Mouse (Mus musculus): ENCODE measurements around the gene Riox1. TPM values are rescaled to one million over a fixed set of nuclear protein-coding genes. Genes with fewer than 3 reads are reported as not detected.
A peak's percentile ranks its signal among the peaks of the same experiment; 100 is the strongest.

Gene Riox1
- polyA plus RNA-seq, 1 experiment: 17.7 TPM

GRCm38 (mm10) chr12:83947260-83947811 lies 3.1 kb upstream of the Riox1 start:
- TF ChIP-seq POLR2A (IDR thresholded peaks at IDR 0.05; ENCODE audit: low read depth, low read length) (no peak), CTCF (IDR thresholded peaks at IDR 0.05; ENCODE audit: extremely low read depth, insufficient read length, insufficient replicate concordance, low read depth, low read length) (no peak)
- no peak overlapping the region for H3K4me3 ChIP-seq (ENCODE audit: low read depth, low read length)
- H3K36me3 ChIP-seq (ENCODE audit: control insufficient read depth, insufficient read depth, low read length): no peaks in the 10 kb centered on the region
- H3K4me1 ChIP-seq (ENCODE audit: control insufficient read depth, insufficient read depth, insufficient read length, low read length): peaks cover 10% of the 10 kb centered on the region
- H3K27ac ChIP-seq (ENCODE audit: insufficient read depth, low read depth, low read length): no peak overlapping the region
- H3K27me3 ChIP-seq (ENCODE audit: control insufficient read depth, insufficient read depth, low read length): no peaks in the 10 kb centered on the region
- WGBS: 73% methylated on average over 8 of the region's 8 CpGs

DNA sequence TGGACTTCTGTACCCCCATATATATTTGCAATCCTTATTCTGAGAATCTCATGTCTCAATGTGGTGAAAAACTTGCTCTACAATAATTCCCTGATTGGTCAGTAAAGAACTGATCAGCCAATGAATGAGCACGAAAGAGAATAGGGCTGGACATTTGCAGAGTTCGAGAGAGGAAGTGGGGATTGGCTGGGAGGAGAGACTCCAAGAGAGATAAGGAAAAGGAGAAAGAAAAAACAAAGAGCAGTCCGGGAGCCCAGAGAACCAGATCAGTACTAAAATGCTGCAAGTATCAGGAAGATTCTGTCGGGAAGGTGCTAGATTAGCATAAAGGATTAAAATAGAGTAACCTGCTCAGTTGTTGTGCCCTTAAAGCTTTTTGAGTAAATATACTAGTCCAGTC lies 1.4 kb upstream of the Riox1 start:
- H3K36me3 ChIP-seq (ENCODE audit: control insufficient read depth, insufficient read depth, low read length): no peaks in the 10 kb centered on the region
- no peak for TF ChIP-seq CTCF (IDR thresholded peaks at IDR 0.05; ENCODE audit: extremely low read depth, insufficient read length, insufficient replicate concordance, low read depth, low read length)
- TF ChIP-seq POLR2A (IDR thresholded peaks at IDR 0.05; ENCODE audit: low read depth, low read length): no peak
- H3K27me3 ChIP-seq (ENCODE audit: control insufficient read depth, insufficient read depth, low read length): no peaks in the 10 kb centered on the region
- peaks cover 11% of the 10 kb centered on the region for H3K4me1 ChIP-seq (ENCODE audit: control insufficient read depth, insufficient read depth, insufficient read length, low read length)
- 51% methylated on average over 4 of the region's 4 CpGs for WGBS
- no peak overlapping the region for H3K4me3 ChIP-seq (ENCODE audit: low read depth, low read length)
- no peak overlapping the region for H3K27ac ChIP-seq (ENCODE audit: insufficient read depth, low read depth, low read length)

- TF ChIP-seq CTCF (IDR thresholded peaks at IDR 0.05; ENCODE audit: extremely low read depth, insufficient read length, insufficient replicate concordance, low read depth, low read length) (no peak), POLR2A (IDR thresholded peaks at IDR 0.05; ENCODE audit: low read depth, low read length) (no peak)
- Histone ChIP-seq H3K36me3 (ENCODE audit: control insufficient read depth, insufficient read depth, low read length) (no peaks in the 10 kb centered on the region), H3K4me1 (ENCODE audit: control insufficient read depth, insufficient read depth, insufficient read length, low read length) (peaks cover 11% of the 10 kb centered on the region), H3K27ac (ENCODE audit: insufficient read depth, low read depth, low read length) (peak overlapping the region; percentile 25), H3K4me3 (ENCODE audit: low read depth, low read length) (peak overlapping the region; percentile 42), H3K27me3 (ENCODE audit: control insufficient read depth, insufficient read depth, low read length) (no peaks in the 10 kb centered on the region)
- WGBS: 22% methylated on average over 11 of the region's 11 CpGs
Measured at GRCm38 (mm10) chr12:83949776-83950492, 474 bp upstream of the Riox1 start.

- H3K4me3 ChIP-seq (ENCODE audit: low read depth, low read length): peak overlapping the region; percentile 65
Measured at GRCm38 (mm10) chr12:83950840-83951701, 663 bp downstream of the Riox1 start.

GRCm38 (mm10) chr12:83951711-83952575 lies 1.5 kb downstream of the Riox1 start:
- no peak; the same call in 1 of the 2 replicates for TF ChIP-seq POLR2A (IDR thresholded peaks at IDR 0.05; ENCODE audit: low read depth, low read length)
- TF ChIP-seq CTCF (IDR thresholded peaks at IDR 0.05; ENCODE audit: extremely low read depth, insufficient read length, insufficient replicate concordance, low read depth, low read length): no peak
- Histone ChIP-seq H3K27ac (ENCODE audit: insufficient read depth, low read depth, low read length) (no peak overlapping the region), H3K4me1 (ENCODE audit: control insufficient read depth, insufficient read depth, insufficient read length, low read length) (peaks cover 11% of the 10 kb centered on the region), H3K36me3 (ENCODE audit: control insufficient read depth, insufficient read depth, low read length) (no peaks in the 10 kb centered on the region), H3K4me3 (ENCODE audit: low read depth, low read length) (peak overlapping the region; percentile 65), H3K27me3 (ENCODE audit: control insufficient read depth, insufficient read depth, low read length) (no peaks in the 10 kb centered on the region)
- WGBS: 28% methylated on average over 32 of the region's 32 CpGs

More at GRCm38 (mm10) chr12:83950840-83951701, 663 bp downstream of the Riox1 start:
- Histone ChIP-seq H3K36me3 (ENCODE audit: control insufficient read depth, insufficient read depth, low read length) (no peaks in the 10 kb centered on the region), H3K27me3 (ENCODE audit: control insufficient read depth, insufficient read depth, low read length) (no peaks in the 10 kb centered on the region), H3K4me1 (ENCODE audit: control insufficient read depth, insufficient read depth, insufficient read length, low read length) (peaks cover 11% of the 10 kb centered on the region), H3K27ac (ENCODE audit: insufficient read depth, low read depth, low read length) (peak overlapping the region; percentile 4)
- under 1% methylated on average over 116 of the region's 116 CpGs for WGBS
- TF ChIP-seq CTCF (IDR thresholded peaks at IDR 0.05; ENCODE audit: extremely low read depth, insufficient read length, insufficient replicate concordance, low read depth, low read length) (no peak), POLR2A (IDR thresholded peaks at IDR 0.05; ENCODE audit: low read depth, low read length) (no peak)

DNA sequence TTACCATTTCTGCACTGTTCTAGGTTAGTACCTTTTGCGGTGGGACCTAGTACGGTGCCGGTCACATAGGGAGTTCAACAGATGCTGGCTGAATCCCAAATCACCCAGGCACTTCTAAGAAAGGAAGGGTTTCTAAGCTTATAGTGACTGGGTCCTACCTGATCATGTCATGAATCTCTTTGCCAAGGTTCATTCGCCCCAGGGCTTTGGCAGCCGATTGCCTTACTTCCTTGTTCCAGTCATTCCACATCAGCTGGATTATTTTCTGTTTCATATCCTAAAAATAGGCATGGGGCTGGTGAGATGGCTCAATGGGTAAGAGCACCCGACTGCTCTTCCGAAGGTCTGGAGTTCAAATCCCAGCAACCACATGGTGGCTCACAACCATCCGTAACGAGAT lies 7.9 kb downstream of the Riox1 start:
- no peaks in the 10 kb centered on the region for H3K4me1 ChIP-seq (ENCODE audit: control insufficient read depth, insufficient read depth, insufficient read length, low read length)
- H3K27me3 ChIP-seq (ENCODE audit: control insufficient read depth, insufficient read depth, low read length): no peaks in the 10 kb centered on the region
- no peak for TF ChIP-seq CTCF (IDR thresholded peaks at IDR 0.05; ENCODE audit: extremely low read depth, insufficient read length, insufficient replicate concordance, low read depth, low read length)
- no peak for TF ChIP-seq POLR2A (IDR thresholded peaks at IDR 0.05; ENCODE audit: low read depth, low read length)
- no peak overlapping the region for H3K27ac ChIP-seq (ENCODE audit: insufficient read depth, low read depth, low read length)
- H3K4me3 ChIP-seq (ENCODE audit: low read depth, low read length): no peak overlapping the region
- H3K36me3 ChIP-seq (ENCODE audit: control insufficient read depth, insufficient read depth, low read length): no peaks in the 10 kb centered on the region
- WGBS: 76% methylated on average over 9 of the region's 9 CpGs
